In genomic region chr6:31095943-31096714, GRCm38 (mm10) we compare ENCODE assay signal across 10 mouse cellular contexts.
DNase-seq lines count a peak whose midpoint lies in the region; ATAC-seq and TF ChIP-seq lines count a peak whose summit lies in the region.
"Had no signal": no experiment of that assay in that cellular context is flagged by ENCODE, and none has a peak within 500 bp of the region (broad histone marks: within the 10 kb centered on the region; RNA-seq: fewer than 3 reads in every experiment).

No protein-coding gene starts in this region.

- no peak overlapping the region; the same call in 1 of the 2 replicates for H3K9ac ChIP-seq in lung, embryonic 14.5 days
- no peak overlapping the region for H3K9ac ChIP-seq in limb, embryonic 12.5 days (replicated peaks)

- no peak for ATAC-seq in lung, embryonic 14.5 days (ENCODE audit: insufficient read depth)
- no peak for ATAC-seq in limb, embryonic 12.5 days (ENCODE audit: insufficient number of reproducible peaks, insufficient read depth, low FRiP score, low TSS enrichment, low read depth)
- ATAC-seq in activated CD4-positive, CD25-positive, alpha-beta regulatory T cell, adult 4 months: no peak
- ATAC-seq: Patski had no signal

- H3K36me3 ChIP-seq in lung, embryonic 14.5 days (ENCODE audit: insufficient read depth): no peaks in the 10 kb centered on the region
- H3K36me3 ChIP-seq in limb, embryonic 12.5 days: no peaks in the 10 kb centered on the region

- no peak for TF ChIP-seq CTCF in lung, embryonic 14.5 days (IDR thresholded peaks at IDR 0.05; ENCODE audit: low read depth)

- DNase-seq in lung, embryonic 14.5 days: peak; percentile 32
- DNase-seq in lung, adult 18-20 months: no peak
- peak; percentile 58 to 68 for DNase-seq in cerebellum, postnatal 10 days
- peak; percentile 81 to 87 for DNase-seq in heart, adult 18-20 months
- DNase-seq in yolk sac, embryonic 10.5 days (ENCODE audit: low spot score): no peak
- DNase-seq in layer of hippocampus, postnatal 25 days (ENCODE audit: extremely low spot score in 1 of 2, low spot score in 1 of 2): no peak

- WGBS in lung, embryonic 14.5 days: 62% methylated on average over 21 of the region's 21 CpGs
- 60% methylated on average over 21 of the region's 21 CpGs for WGBS in limb, embryonic 12.5 days

- no peaks in the 10 kb centered on the region for H3K9me3 ChIP-seq in lung, embryonic 14.5 days (ENCODE audit: low read depth, low read length)
- no peaks in the 10 kb centered on the region for H3K9me3 ChIP-seq in limb, embryonic 12.5 days

- no peaks in the 10 kb centered on the region for H3K4me1 ChIP-seq in lung, embryonic 14.5 days (ENCODE audit: insufficient read depth)
- peaks cover 23% of the 10 kb centered on the region for H3K4me1 ChIP-seq in limb, embryonic 12.5 days (replicated peaks)

- no peak overlapping the region for H3K4me2 ChIP-seq in lung, embryonic 14.5 days
- H3K4me2 ChIP-seq in limb, embryonic 12.5 days: no peak overlapping the region

- H3K4me3 ChIP-seq in lung, embryonic 14.5 days (ENCODE audit: low read depth, low read length): no peak overlapping the region
- H3K4me3 ChIP-seq in limb, embryonic 12.5 days (replicated peaks): no peak overlapping the region
- H3K4me3 ChIP-seq: myocyte had no signal

- no peaks in the 10 kb centered on the region for H3K27me3 ChIP-seq in lung, embryonic 14.5 days (ENCODE audit: insufficient read depth, low read length)
- H3K27me3 ChIP-seq in limb, embryonic 12.5 days: no peaks in the 10 kb centered on the region
- H3K27me3 ChIP-seq: Patski had no signal

- peak overlapping the region; percentile 60; the same call in 1 of the 2 replicates for H3K27ac ChIP-seq in lung, embryonic 14.5 days (ENCODE audit: low read depth)
- peak overlapping the region; percentile 71 for H3K27ac ChIP-seq in limb, embryonic 12.5 days

Comparison
In these comparisons a context has a peak if more than half of its experiments do, and no peak if none do; other contexts are left out.
1. DNase-seq: peak in lung, embryonic 14.5 days (single experiment), cerebellum, postnatal 10 days (2 of 2) and heart, adult 18-20 months (2 of 2); none in lung, adult 18-20 months (0 of 2), yolk sac, embryonic 10.5 days (single experiment) and layer of hippocampus, postnatal 25 days (0 of 2).